Mouse (Mus musculus) heart, adult 8-10 months (tissue): ENCODE results near the gene Trmt112. TPM values are rescaled to one million over a fixed set of nuclear protein-coding genes. Genes with fewer than 3 reads are reported as not detected.
"Not testable (repeated sequence)": the region's sequence is repeated elsewhere in the genome, so short reads cannot be mapped to it uniquely, and the experiment has no call there.

ENCODE experiments used
- DNase-seq: peaks from one replicate; pipeline ENCODE4 v3.0.0; 2022; ENCODE audit warnings: low spot score
- total RNA-seq, 4 experiments: library from RNA; stranded (reverse); gene quantifications; 2 replicates each; pipeline ENCODE4 v1.2.4; 2022

Gene Trmt112
- total RNA-seq, result 10 to 100 TPM; 29.9 to 49.7 (median 39.7) TPM

DNA sequence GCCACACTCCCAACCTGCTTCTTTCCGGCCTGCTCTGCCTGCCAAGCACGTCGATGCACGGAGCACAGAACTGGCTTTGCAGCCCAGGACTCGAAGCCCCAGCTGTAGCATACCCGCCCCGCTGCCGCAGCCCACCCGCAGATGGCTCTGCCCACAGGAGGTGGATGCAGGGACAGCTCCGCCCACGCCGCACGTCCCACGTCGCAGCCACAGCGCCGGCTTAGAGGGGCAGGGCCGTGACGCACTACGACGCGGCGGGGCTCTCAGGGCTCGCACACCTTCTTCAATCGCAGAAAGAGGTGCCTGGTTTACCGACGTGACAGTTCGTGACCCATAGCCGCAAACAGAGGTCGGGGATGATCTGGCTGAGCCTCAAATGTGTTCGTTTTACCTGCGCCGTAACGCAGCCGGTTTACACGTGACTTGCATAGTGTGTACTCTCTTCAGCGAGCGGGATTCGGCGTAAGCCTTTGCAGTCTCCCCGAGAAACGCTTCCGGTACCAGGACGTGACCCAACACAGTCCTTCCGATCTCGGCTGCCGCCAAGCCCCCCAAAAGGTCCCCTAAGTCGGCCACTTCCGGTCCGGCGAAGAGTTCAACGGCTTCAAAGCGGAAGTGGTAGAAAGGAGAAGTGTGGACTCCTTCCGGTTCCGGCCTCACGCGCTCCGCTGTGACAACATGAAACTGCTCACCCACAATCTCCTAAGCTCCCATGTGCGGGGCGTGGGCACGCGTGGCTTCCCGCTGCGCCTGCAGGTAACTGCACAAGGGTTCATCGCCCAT, at the start of gene Trmt112, which contains the start of gene Prdx5:
TSS of gene Trmt112 (plus strand) at position 192 of the 783 bp plus-strand sequence.
TSS of gene Prdx5 (minus strand) at position 600 of the 783 bp plus-strand sequence.
- DNase-seq, result peak; percentile 89

DNA sequence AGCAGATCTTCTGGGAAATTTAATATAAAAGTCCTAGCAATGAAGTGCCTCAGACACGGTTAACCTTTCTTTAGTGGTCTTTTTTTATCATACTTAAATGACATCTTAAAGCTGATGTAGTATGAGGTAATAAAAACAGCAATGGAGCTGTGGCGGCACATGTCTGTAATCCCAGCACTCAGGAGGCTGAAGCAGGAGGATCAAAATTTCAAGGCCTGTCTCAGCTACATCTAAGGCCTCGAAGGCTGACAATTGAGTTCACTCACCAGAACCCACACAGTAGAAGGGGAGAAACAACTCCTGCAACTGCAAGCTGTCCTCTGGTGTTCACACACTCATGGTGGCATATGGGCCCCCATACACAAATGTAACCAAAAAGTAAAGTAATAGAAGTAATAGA, 49.5 kb upstream of the Trmt112 start:
- no peak for DNase-seq

DNA sequence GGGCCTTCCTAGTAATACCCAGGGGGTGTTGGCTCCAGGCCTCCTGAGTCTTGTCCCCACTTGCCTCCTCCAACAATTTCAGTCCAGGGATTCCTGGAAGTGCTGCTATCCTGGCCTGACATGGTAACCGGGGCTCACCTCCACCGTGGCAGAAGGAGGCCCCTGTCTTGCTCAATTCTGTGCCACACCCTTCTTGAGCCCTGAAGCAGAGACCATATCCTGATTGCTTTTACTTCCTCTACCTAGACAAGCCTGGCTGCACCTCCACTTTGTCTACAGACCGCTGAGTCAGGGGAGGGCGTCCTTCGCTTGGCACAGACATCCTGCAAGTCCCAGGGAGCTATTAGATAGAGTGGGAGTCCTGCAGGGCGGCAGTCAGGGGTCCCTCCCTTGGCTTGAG, 48.8 kb upstream of the Trmt112 start:
- no peak for DNase-seq

DNA sequence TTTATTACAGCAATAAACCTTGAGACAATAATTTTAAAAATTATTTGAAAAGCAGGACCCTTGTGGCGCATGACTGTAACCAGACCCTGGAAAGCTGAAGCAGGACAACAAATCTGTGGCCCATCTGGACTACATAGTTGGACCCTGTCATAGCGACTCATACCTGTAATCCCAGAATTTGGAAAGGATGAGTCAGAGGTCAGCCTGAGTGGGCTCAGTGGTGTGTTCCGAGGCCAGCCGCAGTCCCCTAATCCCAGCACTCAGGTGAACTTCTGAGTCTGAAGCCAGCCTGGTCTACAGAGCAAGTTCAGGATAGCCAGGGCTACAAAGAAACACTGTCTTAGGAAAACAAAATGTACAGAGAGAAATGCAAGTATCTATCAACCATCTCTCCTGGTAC, 48.0 kb upstream of the Trmt112 start:
- DNase-seq, result no peak

DNA sequence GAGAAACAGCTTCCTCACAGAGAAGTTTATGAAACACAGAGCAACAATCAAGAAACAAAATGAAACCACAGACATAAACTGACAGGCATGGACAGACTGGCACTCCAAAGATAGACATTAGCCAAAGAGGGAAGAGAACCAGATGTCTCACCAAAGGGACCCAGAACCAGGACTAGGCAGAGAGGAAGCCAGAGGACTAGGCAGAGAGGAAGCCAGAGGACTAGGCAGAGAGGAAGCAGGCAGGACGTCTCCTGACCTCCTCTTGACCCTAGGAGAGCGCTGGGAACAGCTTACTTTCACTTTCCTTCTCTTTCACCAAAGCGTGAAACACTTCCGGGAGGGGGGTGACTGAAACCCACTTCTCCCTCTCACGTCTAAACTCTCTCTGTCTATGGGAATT, 40.1 kb upstream of the Trmt112 start:
- DNase-seq, result peak; percentile 78

DNA sequence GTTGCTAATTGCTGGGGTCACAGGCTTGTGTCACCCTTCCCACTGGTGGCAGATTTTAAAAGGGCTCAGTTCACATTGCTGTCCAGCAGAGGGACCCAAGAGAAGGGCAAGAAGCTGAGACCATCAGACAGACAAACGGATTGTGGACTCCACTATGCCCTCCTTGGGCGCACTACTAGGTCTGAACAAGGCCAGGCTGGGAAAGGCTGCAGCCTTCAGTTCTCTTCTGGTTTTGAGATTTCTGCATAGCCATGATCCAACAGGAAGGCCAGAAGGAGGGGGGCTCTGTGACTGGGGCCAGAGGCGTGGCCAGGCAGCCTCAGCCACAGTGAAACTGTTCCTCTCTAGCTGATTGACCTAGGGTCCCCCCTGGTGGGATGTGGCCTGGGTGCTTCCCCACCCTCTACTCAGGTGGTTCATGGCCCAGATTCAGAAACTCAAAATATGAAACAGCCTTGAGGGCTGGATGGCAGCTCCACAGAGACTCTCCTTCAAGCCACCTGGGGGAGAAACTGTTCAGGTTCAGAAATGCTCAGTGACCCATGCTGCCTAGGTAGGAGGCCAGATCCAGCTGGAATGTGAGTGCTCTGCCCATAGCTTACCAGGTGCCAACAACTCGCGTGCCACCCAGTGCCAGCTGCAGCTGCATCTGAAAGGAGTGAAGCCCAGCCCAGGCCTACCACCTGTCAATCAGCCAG, 37.8 kb upstream of the Trmt112 start:
- no peak for DNase-seq

DNA sequence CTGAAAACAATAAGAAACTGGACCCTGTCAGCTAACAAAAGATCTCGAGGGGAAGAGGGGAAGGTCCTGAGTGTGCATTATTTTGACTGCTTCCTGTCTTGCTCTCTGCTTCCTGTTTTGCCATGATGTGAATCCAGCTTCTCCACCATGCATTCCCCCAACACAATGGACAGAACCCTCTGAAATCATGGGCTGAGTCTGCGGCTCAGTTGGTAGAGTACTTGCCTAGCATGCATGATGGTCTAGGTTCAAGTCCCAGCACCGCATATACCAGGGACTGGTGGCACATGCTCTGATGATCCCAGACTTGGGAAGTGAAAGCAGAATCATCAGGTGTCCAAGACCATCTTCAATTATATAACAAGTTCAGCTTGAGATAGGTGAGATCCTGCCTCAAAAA, 36.8 kb upstream of the Trmt112 start:
- no peak for DNase-seq

DNA sequence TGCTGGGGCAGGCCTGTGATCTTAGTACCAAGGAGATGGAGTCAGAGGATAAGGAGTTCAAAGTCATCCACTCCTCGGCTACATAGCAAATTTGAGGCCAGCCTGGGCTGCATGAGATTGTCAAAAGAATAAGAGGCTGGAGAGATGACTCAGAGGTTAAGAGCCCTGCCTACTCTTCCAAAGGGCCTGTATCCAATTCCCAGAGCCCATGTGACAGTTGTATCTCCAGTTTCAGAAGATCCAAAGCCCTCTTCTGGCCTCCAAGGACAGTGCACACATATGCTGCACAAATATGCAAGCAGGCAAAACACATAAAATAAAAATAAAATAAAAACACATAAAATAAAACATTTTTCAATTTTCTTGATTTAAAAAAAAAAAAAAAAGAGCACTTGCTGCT, 35.2 kb upstream of the Trmt112 start:
- no peak for DNase-seq

DNA sequence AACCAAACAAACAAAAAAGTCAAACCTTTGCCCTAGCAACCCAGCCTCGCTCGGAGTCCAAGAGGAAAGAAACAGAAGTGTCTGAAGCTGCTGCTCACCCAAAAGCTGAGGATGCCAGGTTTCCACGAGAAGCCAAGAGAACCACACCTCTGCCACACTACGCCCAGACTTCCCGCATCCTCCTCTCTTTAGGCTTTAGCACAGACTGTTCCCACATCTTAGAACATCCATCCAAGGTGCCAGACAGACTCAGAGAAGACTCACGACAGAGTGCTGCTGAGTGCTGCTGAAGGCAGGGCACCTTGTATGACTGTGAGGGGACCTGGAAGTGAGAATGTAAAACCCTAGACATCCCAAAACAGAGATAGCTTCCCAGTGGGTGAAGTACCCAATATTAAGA, 33.7 kb upstream of the Trmt112 start:
- no peak for DNase-seq

DNA sequence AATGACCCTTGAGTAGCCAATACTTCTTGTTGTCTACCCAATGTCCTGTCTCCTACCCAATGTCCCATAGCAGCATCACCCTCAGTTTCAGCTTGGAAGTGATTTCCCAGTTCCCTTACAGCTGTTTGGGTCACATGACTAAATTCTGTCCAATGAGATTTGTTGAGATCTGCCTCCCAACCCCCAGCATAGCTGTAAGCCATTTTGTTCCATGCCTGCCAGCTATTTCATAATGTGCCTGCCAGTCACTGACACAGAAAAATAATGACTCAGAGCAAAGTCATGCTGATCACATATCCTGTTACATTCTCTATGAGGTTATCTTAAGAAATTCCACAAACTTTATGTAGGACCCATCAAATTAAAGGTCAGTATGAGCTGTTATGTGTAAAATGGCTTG, 32.7 kb upstream of the Trmt112 start:
- no peak for DNase-seq

DNA sequence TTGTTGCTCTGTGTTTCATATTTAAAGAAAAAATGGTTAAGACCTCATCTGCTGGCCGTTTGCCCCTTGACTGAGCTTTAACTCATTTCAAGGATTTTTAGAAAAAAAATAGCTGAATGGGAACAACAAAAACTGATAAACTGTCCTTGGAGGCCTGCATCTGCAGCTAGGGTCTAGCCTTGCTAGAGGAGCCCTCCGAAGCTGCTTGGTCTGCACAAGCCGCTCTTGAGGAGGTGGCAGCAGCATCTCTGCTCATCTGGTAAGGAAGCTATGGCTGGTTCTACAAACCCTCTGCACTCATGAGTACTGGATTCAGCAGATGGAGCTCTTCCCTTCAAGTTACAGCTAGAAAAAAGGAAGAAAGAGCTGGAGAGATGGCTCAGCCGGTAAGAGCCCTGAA, 31.5 kb upstream of the Trmt112 start:
- no peak for DNase-seq

DNA sequence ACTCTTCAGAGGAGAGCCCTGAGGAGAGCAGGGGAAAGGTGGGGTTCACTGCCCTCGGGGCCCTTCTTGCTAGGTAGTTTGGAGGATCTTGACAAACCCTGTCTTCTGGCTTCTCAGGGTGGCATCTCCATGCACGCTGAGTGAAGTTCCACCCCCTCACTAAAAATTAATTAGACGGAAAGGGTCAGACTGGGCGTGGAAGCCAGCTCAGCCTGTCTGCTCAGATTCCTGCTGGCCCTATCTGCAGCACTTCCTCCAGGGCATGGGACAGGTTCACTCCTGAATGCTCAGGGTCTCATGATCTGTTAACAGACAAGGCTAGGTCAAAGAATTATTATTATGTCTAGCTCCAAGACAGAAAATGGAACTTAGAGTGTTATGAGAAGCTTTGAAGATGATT, 17.0 kb upstream of the Trmt112 start:
- no peak for DNase-seq

DNA sequence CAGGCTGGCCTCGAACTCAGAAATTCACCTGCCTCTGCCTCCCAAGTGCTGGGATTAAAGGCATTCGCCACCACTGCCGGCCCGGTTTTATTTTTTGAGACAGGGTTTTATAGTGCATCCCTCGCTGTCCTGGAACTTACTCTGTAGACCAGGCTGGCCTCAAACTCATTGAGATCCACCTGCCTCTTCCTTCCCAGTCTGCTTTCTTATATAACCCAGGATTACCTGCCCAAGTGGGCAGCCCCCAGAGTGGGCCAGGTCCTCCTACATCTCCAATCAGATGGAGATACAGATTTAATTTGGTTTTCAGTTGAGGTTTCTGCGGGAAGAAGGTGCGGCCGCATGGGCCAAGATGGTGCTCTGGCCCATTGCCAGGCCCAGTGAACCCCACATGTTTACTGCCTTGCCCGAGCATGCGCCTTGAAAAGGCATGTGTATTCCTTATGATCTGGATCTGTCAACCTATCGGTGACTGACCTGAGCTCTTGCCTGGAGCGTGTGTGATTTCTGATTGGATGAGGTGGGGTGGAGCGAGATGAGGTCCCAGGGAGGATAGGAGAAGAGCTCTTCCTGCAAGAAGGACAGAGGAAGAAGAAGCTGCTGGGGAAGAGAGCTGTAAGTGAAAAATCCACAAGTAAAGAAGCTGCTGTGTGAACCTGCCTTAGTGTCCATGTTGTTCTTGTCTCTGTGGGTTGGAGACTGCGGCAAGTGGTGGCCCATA, 15.6 kb upstream of the Trmt112 start:
- no peak for DNase-seq

DNA sequence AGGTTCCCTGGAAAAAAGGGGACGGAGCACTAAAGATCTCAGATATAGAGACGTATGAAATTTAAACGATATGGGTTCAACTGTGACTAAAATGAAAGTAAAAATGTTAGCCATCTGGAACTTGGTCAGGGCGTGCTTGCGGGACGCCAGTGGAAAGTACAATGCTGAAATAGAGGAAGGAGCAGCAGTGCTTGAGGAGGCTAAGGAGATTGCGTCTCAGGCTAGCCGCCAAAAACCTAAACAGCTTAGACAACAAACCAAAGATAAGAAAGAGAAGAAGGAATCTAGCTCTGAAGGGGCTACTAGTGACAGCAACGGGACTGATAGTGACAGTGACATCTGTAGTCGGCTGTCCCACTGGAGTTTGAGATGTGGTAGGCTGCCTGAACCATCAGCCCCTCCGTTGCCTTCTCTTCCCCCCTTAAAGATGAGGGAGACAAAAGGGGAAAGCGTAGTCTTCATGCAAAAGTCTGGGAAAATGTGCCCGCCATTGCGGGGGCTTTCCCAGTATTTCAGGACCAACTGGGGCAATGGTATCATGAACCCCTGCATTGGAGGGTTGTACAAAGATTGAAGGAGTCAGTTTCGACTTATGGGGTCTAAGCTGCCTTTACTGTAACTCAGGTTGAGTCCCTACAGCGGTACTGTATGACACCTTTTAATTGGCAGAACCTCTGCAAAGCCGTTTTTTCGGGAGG, 13.7 kb upstream of the Trmt112 start:
- DNase-seq, result not testable (repeated sequence)

DNA sequence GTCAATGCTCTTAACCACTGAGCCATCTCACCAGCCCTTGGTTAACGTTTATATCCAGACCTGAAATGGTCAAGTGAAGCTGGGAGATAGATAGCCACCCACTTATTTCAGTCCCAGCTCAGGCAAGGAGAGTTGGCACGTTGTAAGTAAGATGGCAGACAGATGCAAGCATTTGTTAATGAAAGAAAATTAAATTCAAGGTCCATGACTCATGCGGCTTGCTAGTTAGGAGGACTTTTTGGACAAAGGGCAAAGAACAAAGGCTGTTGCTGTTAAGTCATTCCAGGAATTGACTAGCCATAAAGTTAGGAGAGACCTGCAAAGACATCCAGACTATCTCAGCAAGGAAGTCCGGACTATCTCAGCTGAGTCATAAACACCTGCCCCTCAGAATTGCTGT, 9.9 kb upstream of the Trmt112 start:
- no peak for DNase-seq

DNA sequence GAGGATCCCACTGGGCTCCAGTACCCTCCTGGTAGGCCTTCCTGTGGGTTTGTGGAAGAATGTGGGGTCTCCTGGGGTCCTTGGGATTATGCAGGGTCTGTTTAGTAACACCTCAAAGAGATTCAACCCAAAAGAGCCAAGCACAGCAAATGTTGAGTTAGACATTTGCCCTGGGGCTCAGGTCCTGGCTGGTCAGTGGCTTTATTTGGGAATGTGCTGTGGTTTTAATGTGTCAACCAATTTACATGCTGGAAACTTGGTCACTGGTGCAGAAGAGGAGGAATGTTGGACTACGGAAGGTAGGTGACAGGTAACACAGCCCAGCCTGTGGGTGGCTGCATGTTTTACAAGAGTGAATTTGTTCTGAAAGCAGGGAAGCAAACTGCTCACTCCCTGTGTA, 6.5 kb upstream of the Trmt112 start:
- DNase-seq, result no peak

DNA sequence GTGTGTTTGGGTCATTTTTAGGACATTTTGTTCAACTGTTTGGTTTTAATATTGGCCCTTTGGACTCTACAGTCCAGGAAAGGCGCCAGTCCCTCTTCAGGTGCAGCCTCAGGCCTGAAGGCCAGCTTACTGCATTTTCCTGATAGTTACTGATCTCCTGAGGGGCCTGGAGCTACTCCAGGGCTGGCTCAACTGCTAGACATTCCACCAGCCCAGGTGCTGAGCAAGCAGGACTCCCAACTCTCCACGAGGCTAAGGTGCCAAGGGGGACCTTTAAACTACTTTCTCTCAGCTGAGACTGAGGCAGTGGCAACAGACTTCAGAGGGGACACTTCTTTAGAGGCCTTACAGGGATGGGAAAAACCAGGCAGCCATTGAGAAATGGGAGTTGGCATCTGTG, 4.7 kb upstream of the Trmt112 start:
- no peak for DNase-seq

DNA sequence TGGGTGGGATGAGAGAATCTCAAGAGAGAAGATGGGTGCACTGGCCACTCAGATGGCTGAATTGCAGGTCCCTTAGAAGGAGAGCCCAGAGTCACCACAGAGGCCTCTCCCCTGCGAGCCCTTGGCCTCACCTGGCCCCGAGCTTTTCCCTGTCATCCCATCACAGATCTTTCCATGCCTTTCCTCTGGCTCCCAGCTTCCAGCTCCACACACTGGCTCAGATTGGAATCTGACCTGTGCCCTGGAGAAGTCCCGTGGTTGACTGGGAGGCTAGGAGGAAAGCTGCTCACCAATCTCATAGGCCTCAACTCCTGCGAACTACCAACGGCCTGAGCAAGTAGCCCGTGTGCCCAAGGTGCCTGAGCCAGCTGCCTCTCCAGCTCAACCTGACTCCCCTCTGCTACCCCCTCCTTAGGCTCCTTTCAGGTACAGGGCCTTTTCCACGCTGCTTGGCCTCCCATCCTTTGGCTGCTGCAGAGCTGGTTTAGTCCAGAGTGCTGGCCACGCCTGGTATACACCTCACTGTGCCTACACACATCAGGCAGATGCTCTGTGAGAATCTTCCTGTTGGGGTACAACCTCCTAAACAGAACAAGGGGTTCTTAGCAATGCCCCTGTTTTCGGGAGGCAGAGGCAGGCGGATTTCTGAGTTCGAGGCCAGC, 3.9 kb upstream of the Trmt112 start:
- DNase-seq, result no peak

DNA sequence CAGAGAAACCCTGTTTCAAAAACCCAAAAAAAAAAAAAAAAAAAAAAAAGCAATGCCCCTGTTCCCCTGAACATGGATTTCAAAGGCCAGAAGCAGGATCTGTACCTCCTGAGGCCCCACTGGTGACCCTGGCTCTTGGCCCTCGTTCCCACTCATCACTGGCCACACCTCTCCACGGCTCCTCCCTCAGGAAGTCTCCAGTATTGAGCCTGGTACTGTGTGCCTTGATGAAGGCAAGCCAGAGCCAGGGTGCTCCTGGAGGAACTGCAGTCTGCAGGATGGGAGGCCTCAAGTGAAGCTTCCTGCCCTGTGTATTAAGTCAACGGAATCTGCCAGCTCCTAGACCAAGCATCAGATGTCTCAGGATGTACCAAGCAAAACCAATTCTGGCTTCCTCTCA, 3.3 kb upstream of the Trmt112 start:
- DNase-seq, result no peak

DNA sequence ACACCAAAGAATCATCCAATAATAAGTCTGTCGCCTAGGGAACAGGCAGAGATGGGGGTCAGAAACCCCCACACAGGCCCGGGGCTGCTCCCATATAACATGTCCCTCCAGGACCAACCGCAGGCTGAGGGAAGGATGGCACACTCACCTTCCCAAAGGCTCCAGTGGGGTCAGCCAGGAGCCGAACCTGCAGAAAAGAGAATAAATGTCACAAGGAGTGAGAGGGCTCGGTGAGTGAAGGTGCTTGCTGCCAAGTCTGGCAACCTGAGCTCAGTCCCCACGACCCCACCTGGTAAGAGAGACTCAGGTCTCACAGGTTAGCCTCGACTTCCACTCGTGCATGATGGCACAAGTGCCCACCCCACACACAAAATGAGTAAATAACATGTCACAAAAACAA, 2.4 kb upstream of the Trmt112 start:
- DNase-seq, result no peak

DNA sequence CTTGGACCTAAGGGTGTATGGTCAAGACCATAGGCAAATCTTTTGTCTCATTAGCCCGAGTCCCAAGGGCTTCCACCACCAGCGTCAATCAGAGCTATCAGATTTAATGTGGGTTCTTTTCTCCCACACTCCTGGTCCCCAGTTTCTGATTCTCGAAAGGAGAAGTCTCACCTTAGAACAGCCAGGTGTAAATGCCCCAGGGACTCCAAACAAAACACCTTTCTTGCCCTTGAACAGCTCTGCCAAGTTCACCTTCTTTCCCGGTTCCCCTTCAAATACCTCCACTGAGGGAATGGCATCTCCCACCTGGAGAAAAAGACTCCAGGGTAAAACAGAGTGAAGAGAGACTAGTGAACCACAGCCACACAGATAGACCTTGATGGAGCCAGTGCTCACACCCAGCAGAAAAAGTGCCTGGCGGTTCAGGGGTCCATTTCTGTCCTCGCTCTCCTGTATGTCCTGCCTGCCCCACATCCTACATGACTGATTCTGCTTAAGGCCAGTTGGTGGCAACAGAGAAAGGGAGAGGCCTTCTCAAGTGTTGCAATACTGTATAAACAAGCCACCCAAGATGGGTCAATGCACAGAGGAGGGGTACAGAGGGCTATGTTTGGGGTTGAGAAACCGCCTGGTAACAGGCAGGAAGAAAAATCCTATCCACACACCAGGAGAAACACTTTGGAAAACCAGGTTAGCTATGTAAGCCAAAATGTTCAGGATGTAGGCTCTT, 1.5 kb upstream of the Trmt112 start:
- DNase-seq, result no peak
